In the genomic region with DNA sequence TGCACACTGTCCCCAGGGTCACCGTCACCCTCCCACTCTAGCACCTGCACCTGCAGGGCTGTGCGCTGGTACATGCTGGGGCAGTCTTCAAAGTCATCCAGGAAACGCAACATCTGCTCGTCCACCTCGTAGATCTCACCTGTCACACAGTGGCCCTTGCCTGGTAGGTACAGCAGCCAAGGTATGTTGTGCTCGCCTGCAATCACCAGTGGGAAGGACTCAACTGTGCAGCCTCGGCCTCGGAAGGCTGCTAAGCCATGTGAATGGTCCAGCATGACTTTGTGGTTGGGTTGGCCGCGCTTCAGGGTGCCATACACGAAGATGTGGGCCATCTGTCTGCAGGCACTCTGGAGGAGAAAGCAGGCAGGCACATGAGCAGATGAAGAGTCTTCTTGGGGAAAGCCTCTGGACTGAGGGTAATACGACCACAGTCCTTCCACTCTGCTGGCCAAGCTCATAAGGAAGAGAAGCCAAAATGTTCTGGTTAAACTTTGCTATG, we compare ENCODE assay signal across 18 mouse cellular contexts.
"Had no signal": no experiment of that assay in that cellular context is flagged by ENCODE, and none has a peak within 500 bp of the region (broad histone marks: within the 10 kb centered on the region; RNA-seq: fewer than 3 reads in every experiment).

No protein-coding gene starts in this region.

- H3K27me3 ChIP-seq: limb, embryonic 12.5 days; limb, embryonic 15.5 days; liver, embryonic 12.5 days; liver, embryonic 15.5 days; midbrain, embryonic 13.5 days; neural tube, embryonic 13.5 days had no signal

- DNase-seq: kidney, postnatal 25 days; layer of hippocampus, adult 9-11 months; lung, adult 2 months; lung, postnatal 14 days; lung, postnatal 4 days; thymus, adult 18-20 months; thymus, postnatal 36 days had no signal

- H3K4me3 ChIP-seq: layer of hippocampus, adult 2 months; limb, embryonic 12.5 days; limb, embryonic 15.5 days; liver, embryonic 12.5 days; liver, embryonic 15.5 days; midbrain, embryonic 10.5 days; midbrain, embryonic 13.5 days; myocyte; neural tube, embryonic 13.5 days had no signal

- H3K4me1 ChIP-seq: limb, embryonic 15.5 days; liver, embryonic 12.5 days; liver, embryonic 15.5 days; midbrain, embryonic 10.5 days; midbrain, embryonic 13.5 days had no signal

- H3K4me2 ChIP-seq: limb, embryonic 12.5 days; limb, embryonic 15.5 days; liver, embryonic 12.5 days; liver, embryonic 15.5 days; midbrain, embryonic 13.5 days; neural tube, embryonic 13.5 days had no signal

- H3K36me3 ChIP-seq: limb, embryonic 15.5 days had no signal

- H3K27ac ChIP-seq: kidney, postnatal 0 days; layer of hippocampus, adult 2 months; limb, embryonic 12.5 days; limb, embryonic 15.5 days; liver, embryonic 12.5 days; liver, embryonic 15.5 days; midbrain, embryonic 10.5 days; midbrain, embryonic 13.5 days; neural tube, embryonic 13.5 days had no signal

- ATAC-seq: liver, embryonic 12.5 days; midbrain, embryonic 13.5 days; midbrain, embryonic 16.5 days had no signal

- H3K9me3 ChIP-seq: limb, embryonic 12.5 days; limb, embryonic 15.5 days; liver, embryonic 12.5 days; liver, embryonic 15.5 days; midbrain, embryonic 10.5 days; midbrain, embryonic 13.5 days; neural tube, embryonic 13.5 days had no signal

- H3K9ac ChIP-seq: limb, embryonic 12.5 days; limb, embryonic 15.5 days; liver, embryonic 12.5 days; liver, embryonic 15.5 days; midbrain, embryonic 13.5 days; neural tube, embryonic 13.5 days had no signal
